Mouse (Mus musculus): Measurements from ENCODE around the gene Atad5. TPM values are rescaled to one million over a fixed set of nuclear protein-coding genes. Genes with fewer than 3 reads are reported as not detected.
A peak's percentile ranks its signal among the peaks of the same experiment; 100 is the strongest.

Gene Atad5
- polyA plus RNA-seq, 1 experiment from 2014 or later = 4.4 TPM

DNA sequence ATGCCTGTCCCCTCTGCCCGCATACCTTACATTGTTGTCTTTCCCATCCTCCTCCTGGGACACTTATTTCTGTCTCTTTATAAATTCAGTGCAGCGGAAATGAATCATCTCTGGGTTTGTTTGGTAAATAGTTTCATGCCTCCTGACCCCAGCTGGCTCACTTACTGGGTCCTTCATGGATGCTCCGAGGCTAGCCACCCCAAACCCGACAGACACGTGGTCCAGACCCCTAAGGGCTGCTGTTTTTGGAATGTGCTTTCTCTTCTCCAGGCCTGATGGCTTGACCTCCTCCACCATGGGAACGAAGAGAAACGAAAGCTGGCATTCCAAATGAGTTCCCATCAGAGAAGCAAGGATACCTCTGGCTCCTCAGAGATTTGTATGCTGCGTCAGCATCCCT lies 63.2 kb downstream of the Atad5 start:
- no peak for ATAC-seq (replicated peaks; ENCODE audit: insufficient number of reproducible peaks, insufficient read depth, low FRiP score, low read depth)
- H3K36me3 ChIP-seq = no peaks in the 10 kb centered on the region
- H3K27ac ChIP-seq = no peak overlapping the region
- peaks cover 12% of the 10 kb centered on the region for H3K4me1 ChIP-seq (replicated peaks)
- whole genome bisulfite sequencing = 59% methylated on average over 8 of the region's 8 CpGs
- H3K4me3 ChIP-seq = no peak overlapping the region
- H3K9me3 ChIP-seq (replicated peaks) = no peaks in the 10 kb centered on the region
- H3K4me2 ChIP-seq = no peak overlapping the region
- peaks cover 43% of the 10 kb centered on the region for H3K27me3 ChIP-seq
- no peak overlapping the region for H3K9ac ChIP-seq

DNA sequence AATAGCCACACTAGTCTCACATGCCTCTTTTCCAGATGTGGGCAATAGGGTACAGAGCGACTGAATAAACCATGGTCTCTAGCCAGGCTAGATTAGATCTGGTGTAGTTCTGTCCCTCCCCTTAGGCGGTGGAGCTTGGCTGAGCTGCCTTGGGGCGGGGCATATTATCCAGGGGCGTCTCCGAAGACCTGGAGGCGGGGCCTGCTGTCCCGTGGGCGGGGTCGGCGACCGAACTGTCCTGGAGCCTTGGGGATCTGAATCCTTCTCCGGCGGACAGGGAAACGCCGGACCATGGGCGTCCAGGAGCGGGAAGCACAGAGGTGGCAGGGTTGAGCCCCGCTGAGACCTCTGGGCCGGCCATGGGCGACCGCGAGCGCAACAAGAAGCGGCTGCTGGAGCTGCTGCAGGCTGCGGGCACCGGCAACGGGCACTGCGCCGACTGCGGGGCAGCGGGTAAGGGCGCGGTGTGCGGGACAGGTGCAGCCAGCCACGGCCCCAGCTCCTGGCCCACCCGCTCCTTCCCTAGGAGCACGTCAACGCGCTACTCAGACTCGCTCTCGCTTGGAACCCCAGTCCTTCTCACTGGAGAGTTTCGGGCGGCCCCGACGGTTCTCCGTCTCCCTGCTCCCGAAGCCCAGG lies 64.8 kb downstream of the Atad5 start, which contains the start of gene Adap2:
TSS of gene Adap2 (plus strand) at position 249 of the 639 bp plus-strand sequence.
- peak within 1 kb of the TSS; percentile 64 for H3K4me3 ChIP-seq
- H3K4me1 ChIP-seq (replicated peaks) = peaks cover 12% of the 10 kb centered on the region
- H3K36me3 ChIP-seq = no peaks in the 10 kb centered on the region
- H3K27me3 ChIP-seq = peaks cover 44% of the 10 kb centered on the region
- no peaks in the 10 kb centered on the region for H3K9me3 ChIP-seq (replicated peaks)
- H3K9ac ChIP-seq = peak within 1 kb of the TSS; percentile 52
- peak; percentile 88 for ATAC-seq (replicated peaks; ENCODE audit: insufficient number of reproducible peaks, insufficient read depth, low FRiP score, low read depth)
- peak within 1 kb of the TSS; percentile 94 for H3K4me2 ChIP-seq
- no peak within 1 kb of the TSS for H3K27ac ChIP-seq
- 1% methylated on average over 42 of the region's 47 CpGs for whole genome bisulfite sequencing

GRCm38 (mm10) chr11:80154501-80154900 lies 65.3 kb downstream of the Atad5 start:
- WGBS = 27% methylated on average over 25 of the region's 25 CpGs
- Histone ChIP-seq H3K9me3 (replicated peaks) (no peaks in the 10 kb centered on the region), H3K4me2 (peak overlapping the region; percentile 94), H3K4me3 (peak overlapping the region; percentile 64), H3K4me1 (replicated peaks) (peaks cover 12% of the 10 kb centered on the region), H3K27me3 (peaks cover 44% of the 10 kb centered on the region), H3K27ac (no peak overlapping the region), H3K9ac (peak overlapping the region; percentile 52), H3K36me3 (no peaks in the 10 kb centered on the region)
- no peak for ATAC-seq (replicated peaks; ENCODE audit: insufficient number of reproducible peaks, insufficient read depth, low FRiP score, low read depth)

DNA sequence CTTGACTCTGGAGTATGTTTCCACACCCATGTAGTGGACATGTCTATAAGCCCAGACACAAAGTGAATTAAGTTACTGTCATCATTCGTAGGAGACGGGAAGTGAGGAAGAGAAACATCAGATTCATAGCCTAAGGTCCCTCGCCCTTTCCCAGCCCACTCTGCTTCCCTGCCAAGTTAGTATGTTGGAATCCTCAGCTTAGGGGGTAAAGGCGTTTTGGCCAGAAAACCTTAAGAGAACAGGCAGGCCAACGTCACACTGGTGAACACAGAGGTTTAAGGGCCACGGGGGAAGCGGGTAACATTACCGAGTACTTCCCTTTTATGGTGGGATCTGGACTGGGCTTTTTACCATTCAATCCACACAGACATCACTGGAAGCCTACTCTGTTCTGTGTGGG lies 66.3 kb downstream of the Atad5 start:
- H3K9ac ChIP-seq = no peak overlapping the region
- H3K4me2 ChIP-seq = no peak overlapping the region
- H3K9me3 ChIP-seq (replicated peaks) = no peaks in the 10 kb centered on the region
- H3K36me3 ChIP-seq = no peaks in the 10 kb centered on the region
- H3K4me1 ChIP-seq (replicated peaks) = peaks cover 12% of the 10 kb centered on the region
- no peak overlapping the region for H3K4me3 ChIP-seq
- 85% methylated on average over 8 of the region's 8 CpGs for WGBS
- H3K27me3 ChIP-seq = peaks cover 44% of the 10 kb centered on the region
- H3K27ac ChIP-seq = no peak overlapping the region
- no peak for ATAC-seq (replicated peaks; ENCODE audit: insufficient number of reproducible peaks, insufficient read depth, low FRiP score, low read depth)

GRCm38 (mm10) chr11:80155961-80156360 lies 66.8 kb downstream of the Atad5 start:
- no peak for ATAC-seq (replicated peaks; ENCODE audit: insufficient number of reproducible peaks, insufficient read depth, low FRiP score, low read depth)
- Histone ChIP-seq H3K4me3 (no peak overlapping the region), H3K4me2 (no peak overlapping the region), H3K9ac (no peak overlapping the region), H3K9me3 (replicated peaks) (no peaks in the 10 kb centered on the region), H3K27ac (no peak overlapping the region), H3K4me1 (replicated peaks) (peaks cover 12% of the 10 kb centered on the region), H3K36me3 (no peaks in the 10 kb centered on the region), H3K27me3 (peaks cover 44% of the 10 kb centered on the region)
- WGBS = 77% methylated on average over 4 of the region's 4 CpGs

DNA sequence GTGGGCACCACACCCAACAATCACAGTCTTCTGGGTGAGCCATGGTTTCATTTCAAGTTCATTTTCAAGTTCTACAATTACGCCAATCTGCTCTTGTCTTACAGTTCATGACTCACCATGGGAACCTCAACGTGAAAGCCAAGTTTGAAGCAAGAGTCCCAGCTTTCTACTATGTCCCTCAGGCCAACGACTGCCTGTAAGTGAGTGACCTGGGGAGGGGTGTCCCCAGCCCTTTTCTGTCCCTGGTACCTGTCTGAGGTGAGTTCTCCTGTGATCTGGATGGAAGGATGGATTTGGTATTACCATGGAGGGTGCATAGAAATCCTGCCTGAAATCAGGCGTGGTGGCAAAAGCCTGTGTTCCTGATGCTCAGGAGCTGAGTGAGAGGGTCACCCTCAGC lies 67.6 kb downstream of the Atad5 start:
- ATAC-seq (replicated peaks; ENCODE audit: insufficient number of reproducible peaks, insufficient read depth, low FRiP score, low read depth) = no peak
- no peak overlapping the region for H3K4me2 ChIP-seq
- H3K27me3 ChIP-seq = peaks cover 44% of the 10 kb centered on the region
- H3K9me3 ChIP-seq (replicated peaks) = no peaks in the 10 kb centered on the region
- peaks cover 12% of the 10 kb centered on the region for H3K4me1 ChIP-seq (replicated peaks)
- no peaks in the 10 kb centered on the region for H3K36me3 ChIP-seq
- H3K9ac ChIP-seq = no peak overlapping the region
- 76% methylated on average over 4 of the region's 4 CpGs for WGBS
- no peak overlapping the region for H3K4me3 ChIP-seq
- no peak overlapping the region for H3K27ac ChIP-seq

GRCm38 (mm10) chr11:80159018-80159417 lies 69.8 kb downstream of the Atad5 start:
- no peaks in the 10 kb centered on the region for H3K36me3 ChIP-seq
- no peaks in the 10 kb centered on the region for H3K9me3 ChIP-seq (replicated peaks)
- H3K4me2 ChIP-seq = no peak overlapping the region
- 76% methylated on average over 7 of the region's 7 CpGs for WGBS
- H3K27ac ChIP-seq = no peak overlapping the region
- H3K27me3 ChIP-seq = peaks cover 28% of the 10 kb centered on the region
- no peak overlapping the region for H3K9ac ChIP-seq
- peaks cover 6% of the 10 kb centered on the region for H3K4me1 ChIP-seq (replicated peaks)
- ATAC-seq (replicated peaks; ENCODE audit: insufficient number of reproducible peaks, insufficient read depth, low FRiP score, low read depth) = no peak
- no peak overlapping the region for H3K4me3 ChIP-seq

DNA sequence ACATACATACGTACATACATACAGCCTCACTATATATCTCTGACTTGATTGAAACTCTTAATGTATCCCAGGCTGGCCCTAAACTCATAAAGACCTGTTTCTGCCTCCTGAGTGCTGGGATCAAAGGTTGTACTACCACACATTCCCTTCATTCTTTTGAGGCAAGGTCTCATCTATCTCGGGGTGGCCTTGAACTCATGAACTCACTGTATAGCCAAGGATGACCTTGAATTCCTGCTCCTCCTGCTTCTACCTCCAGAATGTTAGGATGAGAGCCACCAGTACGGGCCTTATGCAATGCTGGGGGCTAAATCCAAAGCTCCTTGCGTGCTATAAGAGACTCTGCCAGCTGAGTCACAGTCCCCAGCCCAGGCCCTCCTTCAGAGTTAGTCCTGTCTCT lies 71.8 kb downstream of the Atad5 start:
- H3K9me3 ChIP-seq (replicated peaks) = no peaks in the 10 kb centered on the region
- H3K27ac ChIP-seq = no peak overlapping the region
- no peak overlapping the region for H3K9ac ChIP-seq
- 80% methylated on average over 4 of the region's 4 CpGs for WGBS
- no peak overlapping the region for H3K4me3 ChIP-seq
- H3K36me3 ChIP-seq = no peaks in the 10 kb centered on the region
- H3K27me3 ChIP-seq = peaks cover 8% of the 10 kb centered on the region
- no peaks in the 10 kb centered on the region for H3K4me1 ChIP-seq (replicated peaks)
- H3K4me2 ChIP-seq = no peak overlapping the region
- no peak for ATAC-seq (replicated peaks; ENCODE audit: insufficient number of reproducible peaks, insufficient read depth, low FRiP score, low read depth)

DNA sequence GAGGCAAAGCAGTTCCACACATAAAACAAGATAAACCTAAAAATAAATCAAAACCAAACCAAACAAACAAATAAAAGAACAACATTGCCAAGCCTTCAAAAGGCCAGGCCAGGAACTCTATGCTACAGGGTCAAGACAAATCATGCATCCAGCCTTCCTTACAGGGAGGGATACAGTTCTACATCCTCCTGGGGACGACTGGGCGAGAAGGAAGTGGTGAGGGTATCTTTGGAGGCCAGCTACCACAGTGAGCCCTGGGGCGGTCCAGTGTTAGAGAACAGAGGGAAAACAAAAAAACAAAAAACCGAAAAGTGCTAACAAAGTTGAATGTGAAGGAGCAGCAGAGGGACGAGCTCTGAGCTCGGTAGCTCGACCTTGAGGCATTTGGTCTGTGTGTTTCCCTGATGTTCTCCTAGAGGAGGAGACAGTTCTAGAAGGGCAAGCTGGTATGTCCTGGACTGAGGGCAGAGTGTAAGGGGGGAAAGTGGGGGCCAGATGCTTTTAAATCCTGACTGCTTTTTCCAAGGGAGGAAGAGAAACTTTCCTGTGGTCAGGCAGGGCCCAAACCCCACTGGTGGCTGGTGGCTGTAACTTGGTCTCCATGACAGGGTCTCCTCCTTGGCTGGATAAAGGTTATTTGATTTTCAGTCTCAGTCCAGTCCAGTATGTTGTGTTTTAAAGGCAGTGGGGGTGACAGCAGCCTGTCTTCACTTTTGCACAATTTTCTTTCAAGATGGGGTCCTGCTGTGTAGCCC lies 74.3 kb downstream of the Atad5 start:
- Histone ChIP-seq H3K27ac (no peak overlapping the region), H3K4me3 (no peak overlapping the region), H3K4me1 (replicated peaks) (no peaks in the 10 kb centered on the region), H3K4me2 (no peak overlapping the region), H3K27me3 (no peaks in the 10 kb centered on the region), H3K36me3 (no peaks in the 10 kb centered on the region), H3K9ac (no peak overlapping the region), H3K9me3 (replicated peaks) (no peaks in the 10 kb centered on the region)
- ATAC-seq (replicated peaks; ENCODE audit: insufficient number of reproducible peaks, insufficient read depth, low FRiP score, low read depth) = no peak
- WGBS = 66% methylated on average over 7 of the region's 7 CpGs

- H3K4me3 ChIP-seq = no peak overlapping the region
- no peaks in the 10 kb centered on the region for H3K36me3 ChIP-seq
- no peaks in the 10 kb centered on the region for H3K27me3 ChIP-seq
- 73% methylated on average over 2 of the region's 2 CpGs for WGBS
- no peak overlapping the region for H3K27ac ChIP-seq
- H3K9me3 ChIP-seq (replicated peaks) = no peaks in the 10 kb centered on the region
- no peak overlapping the region for H3K9ac ChIP-seq
- no peak overlapping the region for H3K4me2 ChIP-seq
- no peak for ATAC-seq (replicated peaks; ENCODE audit: insufficient number of reproducible peaks, insufficient read depth, low FRiP score, low read depth)
- H3K4me1 ChIP-seq (replicated peaks) = no peaks in the 10 kb centered on the region
Measured at GRCm38 (mm10) chr11:80164224-80164623, 75.0 kb downstream of the Atad5 start.

- Histone ChIP-seq H3K36me3 (no peaks in the 10 kb centered on the region), H3K4me2 (no peak overlapping the region), H3K27me3 (no peaks in the 10 kb centered on the region), H3K4me3 (no peak overlapping the region), H3K27ac (no peak overlapping the region), H3K4me1 (replicated peaks) (no peaks in the 10 kb centered on the region), H3K9ac (no peak overlapping the region), H3K9me3 (replicated peaks) (no peaks in the 10 kb centered on the region)
- WGBS = 85% methylated on average over 9 of the region's 9 CpGs
- ATAC-seq (replicated peaks; ENCODE audit: insufficient number of reproducible peaks, insufficient read depth, low FRiP score, low read depth) = no peak
Measured at GRCm38 (mm10) chr11:80168121-80168520, 78.9 kb downstream of the Atad5 start.

Measured in heart, embryonic 15.5 days (tissue).